Mouse (Mus musculus) liver, embryonic 14.5 days (tissue): Measurements from ENCODE around the gene Rps27rt. TPM values are rescaled to one million over a fixed set of nuclear protein-coding genes. Genes with fewer than 3 reads are reported as not detected.

ENCODE experiments used
- ATAC-seq: fragments of 200-750 bp; cut with Nextera tagmentation; 2 replicates; pipeline ENCODE4 v1.8.0; 2017; ENCODE audit warnings: moderate number of reproducible peaks, mild to moderate bottlenecking, moderate library complexity; ENCODE audit not compliant: insufficient read depth
- DNase-seq, 3 experiments: peaks; one replicate each; pipeline ENCODE4 v3.0.0-alpha.2; 2012 to 2013; ENCODE audit warnings: low read depth in 3 of 3, low spot score in 3 of 3
- H3K27ac ChIP-seq: fragments of 300-500 bp; sonication (generic); 2 replicates; pipeline ENCODE4 v1.5.1; 2014; ENCODE audit warnings: moderate library complexity, mild to moderate bottlenecking, control low read depth, inconsistent platforms
- H3K27me3 ChIP-seq: fragments of 300-500 bp; sonication (generic); 2 replicates; pipeline ENCODE4 v1.6.1; 2014; ENCODE audit warnings: mild to moderate bottlenecking, low read length, moderate library complexity; ENCODE audit not compliant: control insufficient read depth, insufficient read depth
- H3K36me3 ChIP-seq: fragments of 300-500 bp; sonication (generic); replicated peaks from 2 replicates; pipeline ENCODE4 v1.6.1; 2014; ENCODE audit warnings: low read depth; ENCODE audit not compliant: control insufficient read depth, insufficient read depth
- H3K4me1 ChIP-seq, 2 experiments: fragments of 200-500 bp in 1 of 2; fragments of 300-500 bp in 1 of 2; sonication (generic) in 1 of 2; replicated peaks; 2 replicates each; pipeline ENCODE4 v1.6.1; 2012 to 2014; ENCODE audit warnings: antibody characterized with exemption in 1 of 2, inconsistent platforms in 1 of 2, low read length in 1 of 2; ENCODE audit not compliant: control insufficient read depth in 2 of 2, insufficient read depth in 2 of 2
- H3K4me2 ChIP-seq: fragments of 300-500 bp; sonication (generic); 2 replicates; pipeline ENCODE4 v1.6.1; 2014; ENCODE audit warnings: low read depth, mild to moderate bottlenecking, control low read depth, moderate library complexity
- H3K4me3 ChIP-seq, 2 experiments: fragments of 200-500 bp in 1 of 2; fragments of 300-500 bp in 1 of 2; sonication (generic) in 1 of 2; 2 replicates each; pipeline ENCODE4 v1.5.1; 2012 to 2014; ENCODE audit warnings: low read depth in 2 of 2, low read length in 2 of 2, mild to moderate bottlenecking in 2 of 2, control low read depth in 1 of 2, inconsistent platforms in 1 of 2, moderate library complexity in 1 of 2; ENCODE audit not compliant: insufficient read depth in 1 of 2
- H3K9ac ChIP-seq: fragments of 300-500 bp; sonication (generic); replicated peaks from 2 replicates; pipeline ENCODE4 v1.6.1; 2014; ENCODE audit warnings: mild to moderate bottlenecking, control low read depth, moderate library complexity
- H3K9me3 ChIP-seq: fragments of 300-500 bp; sonication (generic); 2 replicates; pipeline ENCODE4 v1.6.1; 2016; ENCODE audit warnings: low read length, mixed read lengths; ENCODE audit not compliant: control insufficient read depth
- CTCF ChIP-seq: IDR thresholded peaks from 2 replicates; pipeline ENCODE4 v1.5.1; 2016; ENCODE audit warnings: antibody characterized with exemption, low read depth, control low read depth
- EP300 ChIP-seq: IDR thresholded peaks from 2 replicates; pipeline ENCODE4 v1.6.1; 2016; ENCODE audit warnings: antibody characterized with exemption, low read depth
- WGBS: fragments of 180-500 bp; shearing (Covaris S2); extraction: QIAGEN DNeasy Blood & Tissue Kit; methylation state at CpG from one replicate; pipeline ENCODE4 v1.1.7; 2014; ENCODE audit not compliant: insufficient replicate concordance; 5-methylcytosine and 5-hydroxymethylcytosine counted together
- polyA plus RNA-seq, 2 experiments: library from polyadenylated mRNA; depleted of rRNA in 1 of 2; stranded (reverse) in 1 of 2; unstranded in 1 of 2; fragments of >200 nt; fragmentation: Nextera tagmentation in 1 of 2; extraction: Ambion mirVana in 1 of 2; gene quantifications; 2 replicates each; pipeline versions ENCODE4 v1.2.1 to v1.2.3; 2012 to 2014

The Rps27rt gene
- polyA plus RNA-seq, 2 experiments, result 36.0 to 299 TPM

GRCm38 (mm10) chr9:114956945-114957344, 25.6 kb downstream of the Rps27rt start:
- DNase-seq, result no peak
- WGBS, result 34% methylated on average over 5 of the region's 5 CpGs
- H3K4me1 ChIP-seq, result no peaks in the 10 kb centered on the region
- H3K36me3 ChIP-seq, result no peaks in the 10 kb centered on the region
- H3K27me3 ChIP-seq, result no peaks in the 10 kb centered on the region
- no peaks in the 10 kb centered on the region for H3K9me3 ChIP-seq
- peak; percentile 71 for TF ChIP-seq CTCF
- no peak for TF ChIP-seq EP300
- H3K4me2 ChIP-seq, result no peak overlapping the region
- H3K9ac ChIP-seq, result no peak overlapping the region
- no peak overlapping the region for H3K27ac ChIP-seq
- ATAC-seq, result no peak
- H3K4me3 ChIP-seq, result no peak overlapping the region

- no peak overlapping the region for H3K4me3 ChIP-seq
- H3K4me2 ChIP-seq, result no peak overlapping the region
- H3K27ac ChIP-seq, result no peak overlapping the region
- WGBS, result 80% methylated on average over 11 of the region's 11 CpGs
- no peaks in the 10 kb centered on the region for H3K36me3 ChIP-seq
- DNase-seq (no peak), ATAC-seq (no peak)
- no peaks in the 10 kb centered on the region for H3K9me3 ChIP-seq
- H3K9ac ChIP-seq, result no peak overlapping the region
- no peak for TF ChIP-seq EP300
- no peak for TF ChIP-seq CTCF
- H3K27me3 ChIP-seq, result no peaks in the 10 kb centered on the region
- no peaks in the 10 kb centered on the region for H3K4me1 ChIP-seq
Observed at GRCm38 (mm10) chr9:114955340-114955739, 27.2 kb downstream of the Rps27rt start.

GRCm38 (mm10) chr9:114952866-114953265, 29.7 kb downstream of the Rps27rt start:
- no peaks in the 10 kb centered on the region for H3K27me3 ChIP-seq
- H3K27ac ChIP-seq, result no peak overlapping the region
- DNase-seq (no peak), ATAC-seq (no peak)
- H3K4me1 ChIP-seq, result no peaks in the 10 kb centered on the region
- H3K4me3 ChIP-seq, result no peak overlapping the region
- no peak overlapping the region for H3K4me2 ChIP-seq
- no peaks in the 10 kb centered on the region for H3K36me3 ChIP-seq
- 12% methylated on average over 1 of the region's 1 CpGs for WGBS
- TF ChIP-seq EP300 (no peak), CTCF (peak; percentile 66)
- no peak overlapping the region for H3K9ac ChIP-seq
- H3K9me3 ChIP-seq, result no peaks in the 10 kb centered on the region

GRCm38 (mm10) chr9:114948395-114948794, 34.1 kb downstream of the Rps27rt start:
- Histone ChIP-seq H3K9ac (no peak overlapping the region), H3K36me3 (no peaks in the 10 kb centered on the region), H3K9me3 (no peaks in the 10 kb centered on the region), H3K4me1 (no peaks in the 10 kb centered on the region), H3K27ac (no peak overlapping the region), H3K4me3 (no peak overlapping the region), H3K4me2 (no peak overlapping the region), H3K27me3 (no peaks in the 10 kb centered on the region)
- ATAC-seq (no peak), DNase-seq (no peak)
- 27% methylated on average over 5 of the region's 5 CpGs for WGBS
- no peak for TF ChIP-seq EP300
- TF ChIP-seq CTCF, result no peak

- no peaks in the 10 kb centered on the region for H3K9me3 ChIP-seq
- no peak for ATAC-seq
- 64% methylated on average over 6 of the region's 6 CpGs for WGBS
Observed at GRCm38 (mm10) chr9:114945576-114945975, 37.0 kb downstream of the Rps27rt start.

More at GRCm38 (mm10) chr9:114945576-114945975, 37.0 kb downstream of the Rps27rt start:
- Histone ChIP-seq H3K4me2 (no peak overlapping the region), H3K9ac (no peak overlapping the region), H3K36me3 (no peaks in the 10 kb centered on the region), H3K4me3 (no peak overlapping the region), H3K27me3 (no peaks in the 10 kb centered on the region), H3K4me1 (no peaks in the 10 kb centered on the region), H3K27ac (no peak overlapping the region)
- TF ChIP-seq CTCF, result no peak
- no peak for TF ChIP-seq EP300
- DNase-seq, result no peak
